Mouse (Mus musculus) heart, embryonic 14.5 days (tissue): ENCODE measurements around the gene Glo1. TPM values are rescaled to one million over a fixed set of nuclear protein-coding genes. Genes with fewer than 3 reads are reported as not detected.

Source experiments
- ATAC-seq: fragments of 200-750 bp; cut with Nextera tagmentation; 2 replicates; pipeline ENCODE4 v1.8.0; 2017; ENCODE audit warnings: low read depth, moderate TSS enrichment; ENCODE audit not compliant: insufficient number of reproducible peaks, insufficient read depth, low FRiP score
- H3K27ac ChIP-seq, 2 experiments: fragments of 200-500 bp in 1 of 2; fragments of 300-500 bp in 1 of 2; sonication (generic) in 1 of 2; replicated peaks in 1 of 2; 2 replicates each; pipeline ENCODE4 v1.5.1; 2012 to 2014; ENCODE audit warnings: low read depth in 2 of 2, low read length in 2 of 2, control low read depth in 1 of 2, mild to moderate bottlenecking in 1 of 2, mixed read lengths in 1 of 2; ENCODE audit not compliant: control insufficient read depth in 1 of 2, insufficient read depth in 1 of 2
- H3K27me3 ChIP-seq: fragments of 300-500 bp; sonication (generic); 2 replicates; pipeline ENCODE4 v1.6.1; 2014; ENCODE audit warnings: mild to moderate bottlenecking, low read length, control low read depth; ENCODE audit not compliant: control insufficient read depth, insufficient read depth
- H3K36me3 ChIP-seq: fragments of 300-500 bp; sonication (generic); 2 replicates; pipeline ENCODE4 v1.6.1; 2014; ENCODE audit warnings: mild to moderate bottlenecking, control low read depth, low read length, mixed read lengths; ENCODE audit not compliant: control insufficient read depth, insufficient read depth
- H3K4me1 ChIP-seq, 2 experiments: fragments of 200-500 bp in 1 of 2; fragments of 300-500 bp in 1 of 2; sonication (generic) in 1 of 2; 2 replicates each; pipeline ENCODE4 v1.6.1; 2012 to 2014; ENCODE audit warnings: low read length in 2 of 2, control low read depth in 1 of 2, mixed read lengths in 1 of 2; ENCODE audit not compliant: control insufficient read depth in 2 of 2, insufficient read depth in 2 of 2
- H3K4me2 ChIP-seq: fragments of 300-500 bp; sonication (generic); 2 replicates; pipeline ENCODE4 v1.6.1; 2014; ENCODE audit warnings: mild to moderate bottlenecking, low read length
- H3K4me3 ChIP-seq, 2 experiments: fragments of 200-500 bp in 1 of 2; fragments of 300-500 bp in 1 of 2; sonication (generic) in 1 of 2; 2 replicates each; pipeline ENCODE4 v1.5.1; 2012 to 2014; ENCODE audit warnings: low read length in 2 of 2, mild to moderate bottlenecking in 2 of 2, control low read depth in 1 of 2, low read depth in 1 of 2, moderate library complexity in 1 of 2; ENCODE audit not compliant: control insufficient read depth in 1 of 2, insufficient read depth in 1 of 2
- H3K9ac ChIP-seq: fragments of 300-500 bp; sonication (generic); 2 replicates; pipeline ENCODE4 v1.6.1; 2014; ENCODE audit warnings: mild to moderate bottlenecking, low read length
- H3K9me3 ChIP-seq: fragments of 300-500 bp; sonication (generic); 2 replicates; pipeline ENCODE4 v1.6.1; 2016; ENCODE audit warnings: low read length, control low read depth; ENCODE audit not compliant: control insufficient read depth
- WGBS: fragments of 180-500 bp; shearing (Covaris S2); extraction: QIAGEN DNeasy Blood & Tissue Kit; methylation state at CpG from one replicate; pipeline ENCODE4 v1.1.7; 2014; 5-methylcytosine and 5-hydroxymethylcytosine counted together
- polyA plus RNA-seq: library from polyadenylated mRNA; unstranded; fragments of >200 nt; fragmentation: Nextera tagmentation; extraction: Ambion mirVana; gene quantifications from 2 replicates; pipeline ENCODE4 v1.2.1, GENCODE M21; 2014

Glo1 gene
- polyA plus RNA-seq, 1 experiment from 2014 or later = 225 TPM

DNA sequence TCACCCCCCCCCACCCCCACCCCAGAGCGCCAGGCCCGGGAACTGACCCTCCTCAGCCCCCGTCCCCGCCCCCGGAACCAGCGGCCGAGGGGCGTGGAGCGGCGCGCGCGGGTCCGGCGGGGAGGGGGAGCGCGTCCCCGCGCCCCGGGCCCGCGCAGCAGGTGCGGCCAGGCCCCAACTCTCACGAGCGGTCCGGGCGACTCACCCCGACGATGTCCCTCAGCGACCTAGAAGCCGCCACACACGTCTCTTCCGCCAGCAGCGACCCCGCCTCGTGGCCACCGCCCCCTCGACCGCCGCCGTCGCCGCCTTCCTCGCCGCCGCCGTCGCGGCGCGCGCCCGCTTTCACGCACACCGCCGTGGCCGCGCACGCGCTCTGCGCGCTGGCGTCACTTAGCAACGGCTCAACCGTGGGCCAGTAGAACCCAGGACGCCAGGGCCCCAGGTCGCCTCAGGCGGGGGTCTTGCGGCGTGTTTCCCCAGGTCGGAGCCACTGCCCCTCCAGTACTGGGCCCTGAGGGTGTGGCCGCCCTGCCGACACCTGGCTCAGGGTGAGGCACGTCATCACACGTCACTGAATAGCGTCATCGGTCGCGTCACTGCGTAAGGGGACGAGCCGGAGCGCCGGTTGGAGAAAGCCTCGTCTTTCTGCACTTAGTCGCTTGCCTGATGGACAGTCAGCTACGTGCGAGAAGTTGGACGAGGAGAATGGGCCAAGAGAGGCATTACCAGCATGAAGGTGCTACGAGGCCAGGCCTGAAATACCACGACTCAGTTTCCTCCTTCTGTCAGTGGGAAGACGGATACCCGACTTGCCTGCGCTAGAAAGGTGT is 50.5 kb downstream of the Glo1 start, which contains the start of gene Btbd9:
Gene Btbd9, minus strand, starts transcription at position 548 of the 833 bp plus-strand sequence.
- peaks cover 9 to 22% of the 10 kb centered on the region in 2 experiments; a peak in 3 of 4 replicates for H3K4me1 ChIP-seq
- H3K36me3 ChIP-seq = no peaks in the 10 kb centered on the region
- H3K27me3 ChIP-seq = no peaks in the 10 kb centered on the region
- WGBS = under 1% methylated on average over 80 of the region's 94 CpGs
- peak within 1 kb of the TSS; percentile 81 for H3K4me2 ChIP-seq
- no peaks in the 10 kb centered on the region for H3K9me3 ChIP-seq
- peak within 1 kb of the TSS; percentile 63 to 85 for H3K4me3 ChIP-seq
- peak; percentile 86 for ATAC-seq
- H3K27ac ChIP-seq = peak within 1 kb of the TSS; percentile 81 to 92
- peak within 1 kb of the TSS; percentile 85 for H3K9ac ChIP-seq

DNA sequence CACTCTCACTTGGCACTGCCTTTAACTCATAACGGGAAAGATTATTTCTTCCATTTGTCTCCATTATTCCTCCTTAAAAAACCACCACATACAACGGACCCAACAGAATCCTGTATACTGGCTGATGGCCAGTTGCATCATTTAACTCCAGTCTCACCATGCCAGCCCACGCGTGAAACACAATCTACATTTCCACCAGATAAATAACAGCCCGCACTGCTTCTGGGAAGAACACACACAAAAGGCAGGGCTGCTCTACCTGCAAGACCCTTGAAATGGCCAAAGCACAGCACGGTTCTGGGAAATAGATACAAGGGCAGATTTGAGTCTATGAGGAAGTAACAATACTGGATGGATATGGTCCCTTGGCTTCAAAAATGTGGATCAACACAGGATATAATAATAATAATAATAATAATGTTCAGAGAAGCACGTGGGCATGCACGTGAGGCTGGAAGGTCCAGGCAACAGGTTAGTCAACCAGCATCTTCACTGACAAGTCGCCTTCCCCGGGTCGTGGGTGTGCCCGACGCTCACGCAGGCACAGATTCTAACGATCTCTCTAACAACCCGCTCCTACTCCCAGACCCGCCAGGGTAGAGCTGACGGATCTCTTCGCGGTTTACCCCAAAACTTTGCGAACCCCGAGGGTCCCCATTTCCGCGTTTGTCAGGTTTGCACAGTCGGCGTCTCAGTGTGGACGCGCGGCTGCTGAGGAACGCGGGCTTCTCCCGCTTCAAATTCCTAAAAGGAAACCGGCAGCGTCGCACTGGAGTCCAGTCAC is 51.4 kb downstream of the Glo1 start:
- Histone ChIP-seq H3K27me3 (no peaks in the 10 kb centered on the region), H3K4me3 (peak overlapping the region; percentile 63 to 85), H3K27ac (peak overlapping the region; percentile 6 to 92; a peak in 2 of 4 replicates), H3K9ac (peak overlapping the region; percentile 85), H3K9me3 (no peaks in the 10 kb centered on the region), H3K36me3 (no peaks in the 10 kb centered on the region), H3K4me2 (peak overlapping the region; percentile 81), H3K4me1 (peaks cover 13 to 29% of the 10 kb centered on the region in 2 experiments; a peak in 3 of 4 replicates)
- WGBS = 5% methylated on average over 35 of the region's 35 CpGs
- ATAC-seq = no peak; the same call in 1 of the 2 replicates

DNA sequence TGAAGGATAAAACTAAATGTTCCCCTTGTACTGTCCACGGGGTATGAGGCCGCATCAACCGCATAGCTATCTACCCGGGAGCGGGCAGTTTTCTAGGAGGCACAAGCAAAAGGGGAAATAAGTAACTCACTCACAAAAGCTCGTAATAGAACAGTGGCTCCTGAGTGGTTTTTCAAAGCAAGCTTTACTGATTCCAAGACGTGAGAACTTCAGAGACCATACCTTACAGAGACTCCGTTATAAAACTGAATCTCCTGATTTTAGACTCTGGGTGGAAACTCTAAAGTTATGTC is 51.9 kb downstream of the Glo1 start:
- peak overlapping the region; percentile 81 for H3K4me2 ChIP-seq
- H3K4me1 ChIP-seq = peaks cover 16 to 29% of the 10 kb centered on the region in 2 experiments; a peak in 3 of 4 replicates
- H3K27me3 ChIP-seq = no peaks in the 10 kb centered on the region
- H3K4me3 ChIP-seq = peak overlapping the region in 1 of 2 experiments; percentile 85; a peak in 2 of 4 replicates
- 64% methylated on average over 8 of the region's 8 CpGs for WGBS
- peak overlapping the region; percentile 49 to 92; a peak in 3 of 4 replicates for H3K27ac ChIP-seq
- ATAC-seq = no peak
- H3K9me3 ChIP-seq = no peaks in the 10 kb centered on the region
- H3K36me3 ChIP-seq = no peaks in the 10 kb centered on the region
- peak overlapping the region; percentile 85 for H3K9ac ChIP-seq

DNA sequence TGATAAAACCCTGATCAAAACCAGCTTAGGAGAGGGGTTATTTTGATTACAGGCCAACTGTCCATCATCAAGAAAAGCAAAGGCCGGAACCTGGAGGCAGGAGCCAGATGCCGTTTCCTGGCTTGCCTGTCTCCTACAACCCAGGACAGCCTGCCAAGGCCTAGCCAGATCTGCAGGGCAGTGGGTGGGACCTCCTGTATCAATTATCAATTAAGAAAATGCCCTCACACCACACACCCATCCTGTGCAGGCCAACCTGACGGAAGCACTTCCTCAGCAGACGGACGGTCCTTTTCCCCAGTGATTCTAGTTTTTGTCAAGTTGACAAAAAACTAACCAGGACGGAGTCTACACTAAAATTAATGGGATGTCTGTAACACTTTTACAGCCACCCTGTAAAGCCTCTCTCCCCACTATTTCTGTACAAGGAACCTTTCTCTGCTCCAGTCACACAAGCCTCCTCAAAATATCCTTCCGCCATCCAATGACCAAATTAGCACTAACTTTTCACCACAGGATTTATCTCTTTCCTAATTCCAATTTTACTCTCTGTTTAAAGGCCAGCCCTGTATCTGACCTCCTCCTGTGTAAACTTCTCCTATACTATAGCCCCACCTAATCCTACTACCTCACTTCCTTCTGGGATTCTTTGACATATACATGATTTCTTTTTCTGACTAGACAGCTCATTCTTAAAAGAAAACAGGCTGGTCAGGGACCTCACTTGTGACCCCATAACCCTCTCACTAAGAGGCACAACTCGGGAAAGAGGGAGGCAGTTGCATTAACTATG is 52.5 kb downstream of the Glo1 start:
- WGBS = 54% methylated on average over 8 of the region's 8 CpGs
- Histone ChIP-seq H3K36me3 (no peaks in the 10 kb centered on the region), H3K4me2 (peak overlapping the region; percentile 81), H3K9me3 (no peaks in the 10 kb centered on the region), H3K4me3 (peak overlapping the region in 1 of 2 experiments; percentile 85; a peak in 1 of 4 replicates), H3K9ac (peak overlapping the region; percentile 85; the same call in 1 of the 2 replicates), H3K4me1 (peaks cover 16 to 29% of the 10 kb centered on the region in 2 experiments; a peak in 3 of 4 replicates), H3K27me3 (no peaks in the 10 kb centered on the region), H3K27ac (peak overlapping the region; percentile 49 to 92; a peak in 3 of 4 replicates)
- no peak for ATAC-seq

DNA sequence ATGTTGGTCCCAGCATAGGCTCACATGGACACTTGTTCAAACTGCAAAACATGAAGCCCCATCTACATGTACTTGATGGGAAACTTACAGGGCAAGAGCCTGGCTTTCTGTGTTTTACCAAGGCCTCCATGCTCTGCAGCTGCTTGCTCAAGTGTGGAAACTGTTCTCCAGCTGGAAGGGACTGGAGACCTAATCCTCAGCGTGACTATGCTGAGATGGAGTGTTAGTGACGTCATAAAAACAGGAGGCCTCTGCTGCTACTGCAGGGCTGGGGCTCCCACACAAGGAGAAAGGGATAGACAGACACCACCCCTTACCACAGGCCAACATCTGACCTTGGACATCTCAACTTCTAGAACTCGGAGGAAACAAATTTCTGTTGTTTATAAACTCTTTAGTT is 55.7 kb downstream of the Glo1 start:
- Histone ChIP-seq H3K27me3 (no peaks in the 10 kb centered on the region), H3K27ac (no peak overlapping the region), H3K9ac (no peak overlapping the region), H3K4me1 (peaks cover 15 to 33% of the 10 kb centered on the region in 2 experiments), H3K4me3 (no peak overlapping the region), H3K36me3 (no peaks in the 10 kb centered on the region), H3K4me2 (no peak overlapping the region), H3K9me3 (no peaks in the 10 kb centered on the region)
- ATAC-seq = no peak
- 52% methylated on average over 3 of the region's 3 CpGs for WGBS

DNA sequence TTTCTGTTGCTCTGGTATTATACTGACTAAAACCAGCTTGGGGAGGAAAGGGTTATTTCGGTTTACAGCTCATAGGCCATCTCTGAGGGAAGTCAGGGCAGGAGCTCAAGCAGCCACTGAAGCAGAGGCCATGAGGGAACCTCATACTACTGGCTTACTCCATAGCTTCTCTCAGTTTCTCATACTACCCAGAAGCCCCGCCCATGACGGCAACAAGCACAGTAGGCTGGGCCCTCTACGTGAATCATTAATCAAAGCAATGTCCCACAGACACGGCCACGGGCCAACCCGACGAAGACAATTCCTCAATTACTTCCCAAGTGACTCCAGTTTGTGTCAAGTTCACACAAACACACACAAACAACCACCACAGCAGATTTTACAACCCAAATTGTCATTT is 56.5 kb downstream of the Glo1 start:
- WGBS = 75% methylated on average over 8 of the region's 8 CpGs
- no peak overlapping the region for H3K4me2 ChIP-seq
- no peaks in the 10 kb centered on the region for H3K36me3 ChIP-seq
- no peak overlapping the region for H3K27ac ChIP-seq
- H3K4me3 ChIP-seq = no peak overlapping the region
- ATAC-seq = no peak
- H3K27me3 ChIP-seq = no peaks in the 10 kb centered on the region
- H3K9ac ChIP-seq = no peak overlapping the region
- H3K9me3 ChIP-seq = no peaks in the 10 kb centered on the region
- H3K4me1 ChIP-seq = peaks cover 14 to 35% of the 10 kb centered on the region in 2 experiments

DNA sequence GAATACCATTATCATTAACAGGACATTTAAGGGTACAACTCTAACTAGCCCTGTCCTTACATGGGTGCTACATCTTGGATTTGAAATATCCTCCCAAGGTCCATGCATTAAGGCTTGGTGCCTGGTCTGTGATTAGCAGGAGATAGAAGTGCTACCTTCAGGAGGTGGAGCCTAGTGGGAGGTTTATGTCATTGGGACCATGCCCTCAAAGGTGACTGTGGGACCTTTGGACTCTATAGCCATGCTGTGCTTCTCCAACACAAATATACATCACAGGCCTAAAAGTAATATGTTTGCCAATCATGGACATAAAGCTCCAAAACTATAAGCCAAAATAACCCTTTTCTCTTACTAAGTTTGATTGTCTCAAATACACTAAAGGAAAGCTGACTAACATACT is 58.2 kb downstream of the Glo1 start:
- no peak overlapping the region for H3K4me2 ChIP-seq
- no peak for ATAC-seq

More for the DNA sequence above, 58.2 kb downstream of the Glo1 start:
- Histone ChIP-seq H3K27ac (no peak overlapping the region), H3K9me3 (no peaks in the 10 kb centered on the region), H3K4me3 (no peak overlapping the region), H3K27me3 (no peaks in the 10 kb centered on the region), H3K36me3 (no peaks in the 10 kb centered on the region), H3K4me1 (peaks cover 11 to 21% of the 10 kb centered on the region in 2 experiments), H3K9ac (no peak overlapping the region)
